Mouse (Mus musculus) right cerebral cortex, postnatal 4 days (tissue): ENCODE data around the gene Il1rapl2.
"Not testable (repeated sequence)": the region's sequence is repeated elsewhere in the genome, so short reads cannot be mapped to it uniquely, and the experiment has no call there.

Experiments
- DNase-seq: peaks from one replicate; pipeline ENCODE4 v3.0.0-alpha.2; 2022

Gene Il1rapl2

DNA sequence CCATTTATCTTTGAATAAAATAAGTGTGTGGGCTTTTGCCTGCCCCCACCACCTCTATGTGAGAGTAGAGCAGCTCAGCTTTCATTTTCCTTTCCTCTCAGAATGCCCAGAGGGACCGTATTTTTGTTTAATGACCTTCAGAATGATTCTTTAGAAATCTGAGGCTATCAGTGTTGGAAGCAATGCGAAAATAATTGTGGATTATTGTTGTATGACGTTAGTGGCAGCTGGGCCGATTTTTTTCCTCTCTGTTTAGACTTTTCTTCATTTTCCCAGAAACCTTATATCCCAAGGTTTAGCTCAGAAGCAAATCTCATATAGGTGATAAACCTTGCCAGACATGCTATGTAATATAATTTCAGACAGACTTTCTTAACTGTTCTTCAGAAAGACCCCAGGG, 664.2 kb downstream of the Il1rapl2 start:
- DNase-seq, result no peak

DNA sequence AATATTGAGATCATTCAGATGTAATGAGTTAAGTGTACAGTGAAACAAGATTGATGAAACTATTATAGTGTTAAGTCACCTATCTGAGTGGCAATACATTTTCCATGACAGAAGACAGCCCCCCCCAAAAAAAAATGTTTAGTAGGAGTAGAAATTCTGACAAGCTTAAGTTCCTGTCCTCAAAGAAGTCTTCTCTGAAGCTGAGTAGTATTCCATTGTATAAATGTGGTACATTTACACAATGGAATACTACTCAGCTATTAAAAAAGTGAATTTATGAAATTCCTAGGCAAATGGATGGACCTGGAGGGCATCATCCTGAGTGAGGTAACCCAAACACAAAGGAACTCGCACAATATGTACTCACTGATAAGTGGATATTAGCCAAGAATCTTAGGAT, 778.3 kb downstream of the Il1rapl2 start:
- DNase-seq, result not testable (repeated sequence)

DNA sequence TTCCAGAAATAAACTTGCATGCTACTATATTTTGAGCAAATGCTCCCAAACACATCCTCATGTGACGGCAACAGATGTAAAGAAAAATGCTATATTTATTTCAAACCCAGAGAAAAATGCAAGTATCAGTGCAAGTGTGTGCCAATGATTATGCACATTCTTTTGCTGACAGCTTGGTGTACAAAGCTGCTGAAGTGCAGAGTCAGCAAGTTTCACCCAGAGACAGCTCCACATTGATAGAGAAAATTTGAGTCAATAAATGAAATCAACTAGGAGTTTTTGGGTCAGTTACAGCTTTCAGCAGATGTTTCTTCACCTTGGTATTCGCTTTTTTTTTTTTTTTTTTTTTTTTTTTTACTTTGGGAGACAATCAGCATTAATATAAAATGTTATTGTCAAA, 863.4 kb downstream of the Il1rapl2 start:
- no peak for DNase-seq

DNA sequence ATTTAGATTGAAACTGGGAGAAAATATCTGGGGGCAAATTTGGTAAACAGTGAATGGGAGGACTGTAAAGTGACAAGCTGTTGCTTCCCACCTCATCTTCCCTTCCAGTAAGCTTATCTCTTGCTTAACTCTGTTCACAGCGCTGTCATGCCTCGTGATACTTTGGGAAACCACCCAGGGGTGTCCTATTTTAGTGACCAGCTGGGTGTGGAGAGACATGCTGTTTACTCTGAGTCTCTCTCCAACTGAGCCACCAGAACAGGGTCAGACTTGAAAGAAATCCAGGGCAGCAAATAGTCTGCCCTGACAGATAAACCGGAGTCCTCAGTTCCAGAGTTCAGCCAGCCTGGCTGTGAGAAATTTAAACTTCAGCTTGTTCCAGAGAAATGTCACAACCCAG, 867.5 kb downstream of the Il1rapl2 start:
- DNase-seq, result no peak

DNA sequence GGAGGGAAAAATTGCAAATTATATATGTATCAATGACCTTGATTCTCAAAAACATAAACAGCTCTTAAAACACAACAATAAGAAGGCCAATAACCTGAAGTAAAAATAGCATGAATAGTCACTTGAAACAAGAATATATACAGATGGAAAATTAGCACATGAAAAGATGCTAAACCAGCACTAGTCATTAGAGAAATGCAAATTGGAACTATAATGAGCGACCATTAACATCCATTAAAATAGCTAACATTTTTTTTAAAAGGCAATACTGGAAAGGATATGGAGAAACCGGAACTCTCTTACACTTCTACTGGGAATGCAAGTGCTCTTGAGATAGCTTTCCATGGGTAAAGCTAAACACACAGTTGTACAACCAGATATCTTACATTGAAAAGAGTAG, 879.4 kb downstream of the Il1rapl2 start:
- DNase-seq, result no peak

DNA sequence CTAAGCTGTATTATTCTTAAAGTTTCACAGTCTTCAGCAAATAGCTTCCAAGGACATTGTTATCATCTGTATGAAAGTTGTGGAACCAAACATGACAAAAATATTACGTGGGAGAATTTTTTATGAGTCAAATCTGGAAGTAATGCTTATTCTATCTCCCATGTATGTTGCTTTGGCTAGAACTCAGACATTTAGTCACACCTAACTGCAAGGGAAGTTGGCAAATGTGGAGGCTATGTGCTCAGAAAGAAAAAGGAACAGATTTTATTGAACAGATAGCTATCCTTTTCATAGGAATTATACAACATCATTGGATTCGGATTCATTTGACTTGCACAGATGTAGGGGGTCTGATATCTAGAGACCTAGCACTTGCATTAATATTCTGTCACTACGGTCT, 908.1 kb downstream of the Il1rapl2 start:
- no peak for DNase-seq

DNA sequence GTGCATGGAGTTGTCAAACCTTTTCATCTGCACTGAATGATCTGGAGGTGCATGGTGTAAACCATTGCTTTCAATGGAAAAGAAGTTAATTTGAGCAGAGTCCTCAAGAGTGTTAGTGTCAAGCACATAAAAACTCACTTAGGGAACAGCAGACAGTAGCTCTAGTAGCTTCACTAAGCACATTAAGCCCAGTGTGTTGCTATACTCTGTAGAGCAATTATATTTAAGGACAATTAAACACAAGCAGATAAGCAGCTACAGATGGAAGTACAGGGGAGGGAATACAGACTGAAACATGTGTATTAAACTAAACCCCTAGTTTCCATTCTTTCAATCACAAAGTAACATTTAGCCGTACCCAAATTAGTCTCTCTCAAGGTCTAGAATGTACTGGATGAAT, 930.1 kb downstream of the Il1rapl2 start:
- no peak for DNase-seq

DNA sequence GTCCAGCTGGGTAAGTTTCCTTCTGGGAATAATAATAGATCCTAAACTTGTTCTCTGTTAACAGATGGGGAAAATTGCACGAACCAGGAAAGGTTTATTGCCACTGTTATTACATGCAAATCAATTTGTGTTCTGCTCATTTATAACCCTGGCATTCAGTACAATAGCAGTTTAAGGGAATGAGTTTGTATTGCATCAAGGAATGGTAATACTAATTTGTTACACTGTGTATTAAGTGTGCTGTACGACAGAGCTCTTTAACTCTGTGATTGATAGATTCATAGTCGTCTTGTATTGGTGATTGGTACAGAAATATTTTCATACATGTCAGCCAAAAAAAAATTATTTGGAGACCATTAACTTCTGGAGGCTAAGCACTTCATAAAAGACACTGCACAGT, 934.6 kb downstream of the Il1rapl2 start:
- no peak for DNase-seq

DNA sequence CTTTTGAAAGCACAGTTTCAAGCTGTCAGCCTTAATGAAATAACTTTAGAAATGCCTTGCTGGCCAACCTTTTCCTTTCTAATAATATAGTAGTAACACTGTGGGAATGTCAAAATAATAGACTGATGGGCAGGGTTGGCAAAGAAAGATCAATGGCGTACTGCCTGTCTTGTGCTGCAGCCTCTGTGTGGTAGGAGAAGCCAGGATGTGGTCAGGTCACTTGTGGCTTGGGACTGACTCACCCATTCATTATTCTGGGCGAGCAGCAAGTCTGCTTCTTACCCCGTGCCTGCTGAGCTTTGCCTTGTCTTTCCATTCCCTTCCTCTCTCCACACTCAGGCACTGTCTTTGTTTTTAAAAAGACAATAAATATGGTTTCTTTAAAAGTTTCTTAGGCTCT, 1049.7 kb downstream of the Il1rapl2 start:
- DNase-seq, result no peak

DNA sequence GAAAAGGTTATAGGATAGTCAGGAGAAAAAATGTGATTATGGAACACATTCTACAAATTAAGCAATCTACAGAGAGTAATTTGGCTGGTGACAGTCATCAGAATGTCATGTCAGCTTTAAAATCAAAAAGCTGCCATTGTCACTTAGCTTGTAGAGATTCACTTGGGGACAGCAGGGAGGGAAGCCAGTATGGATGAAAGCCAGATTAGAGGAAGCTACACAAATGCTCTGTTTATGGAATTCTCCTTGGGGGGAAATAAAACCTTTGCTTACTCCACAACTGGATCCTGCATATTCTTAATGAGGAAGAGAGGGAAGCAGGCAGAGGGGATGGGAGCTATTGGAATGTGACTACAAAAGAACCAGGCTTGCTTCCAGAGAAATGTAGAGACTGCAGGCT, 1054.9 kb downstream of the Il1rapl2 start:
- DNase-seq, result no peak

DNA sequence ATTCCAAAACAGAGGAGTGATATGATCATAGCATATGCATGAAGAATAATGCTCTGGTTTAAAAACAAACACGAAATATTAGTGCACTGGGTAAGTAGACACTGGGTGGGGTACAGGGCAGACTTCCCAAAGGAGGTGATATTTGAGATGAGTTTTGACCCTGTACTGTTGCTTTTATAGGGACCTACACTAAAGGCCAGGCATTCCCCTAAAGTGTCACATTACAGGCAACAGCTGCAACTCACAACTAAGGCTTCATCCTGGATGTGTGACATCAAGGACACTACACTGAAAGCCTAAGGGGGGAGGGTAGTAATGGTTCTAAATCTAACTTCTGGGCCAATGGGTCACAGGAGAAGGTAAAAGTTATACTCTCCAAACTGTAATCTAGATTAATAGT, 1152.0 kb downstream of the Il1rapl2 start:
- DNase-seq, result no peak

DNA sequence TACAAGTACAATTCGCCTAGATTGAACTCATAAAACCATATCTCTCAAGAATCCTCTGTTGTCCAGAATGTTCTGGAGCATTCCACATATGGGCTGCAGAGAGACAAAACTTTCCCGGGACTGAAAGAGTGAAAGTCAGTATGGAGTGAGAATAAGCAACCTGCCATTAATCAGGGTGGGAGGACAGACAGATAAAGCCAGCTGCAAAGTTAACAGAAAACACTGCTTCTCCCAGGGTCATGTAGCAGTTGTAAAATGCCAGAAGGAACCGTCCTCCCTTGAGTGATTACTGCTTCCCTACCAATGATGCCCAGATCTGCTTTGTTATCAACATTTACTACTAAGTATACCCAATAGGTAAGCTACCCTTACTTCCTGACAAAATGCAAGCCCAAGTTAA, 1230.5 kb downstream of the Il1rapl2 start:
- no peak for DNase-seq

DNA sequence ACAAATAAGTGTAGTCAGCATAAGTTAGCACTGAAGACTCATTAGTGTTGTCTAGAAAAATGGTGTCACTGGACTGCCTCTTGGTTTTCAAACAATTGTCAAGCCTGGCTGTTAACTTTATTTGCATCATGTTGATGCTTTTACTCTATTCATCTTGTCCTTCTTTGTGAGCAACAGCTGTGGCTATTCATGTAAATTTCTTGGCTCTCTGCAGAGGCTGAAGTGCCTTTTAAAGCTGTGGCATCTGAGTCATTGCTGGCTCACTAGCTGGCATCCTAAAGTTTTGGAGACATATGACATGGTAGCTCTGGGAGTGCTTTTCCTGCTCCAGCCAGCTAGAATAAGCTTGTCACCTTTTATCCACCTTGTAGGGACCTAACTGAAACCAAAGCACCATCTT, 1261.5 kb downstream of the Il1rapl2 start:
- no peak for DNase-seq

DNA sequence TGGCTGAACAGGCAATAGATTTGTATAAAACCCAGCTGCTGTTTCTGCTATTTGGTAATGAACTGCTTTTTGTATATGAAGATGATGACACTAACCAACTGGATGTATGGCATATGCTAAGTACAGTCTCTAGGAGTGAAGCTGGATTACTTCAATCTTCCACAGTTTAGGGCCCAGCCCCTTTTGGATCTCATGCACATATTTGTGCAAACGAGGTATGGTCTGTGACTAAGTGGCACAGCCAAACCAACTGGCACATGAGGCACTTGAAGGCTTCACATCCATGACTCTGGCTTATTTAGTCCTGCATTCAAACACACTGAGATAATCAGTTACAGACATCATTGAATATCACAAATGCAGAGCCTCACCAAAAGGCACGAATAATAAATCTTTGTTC, 1263.5 kb downstream of the Il1rapl2 start:
- no peak for DNase-seq

DNA sequence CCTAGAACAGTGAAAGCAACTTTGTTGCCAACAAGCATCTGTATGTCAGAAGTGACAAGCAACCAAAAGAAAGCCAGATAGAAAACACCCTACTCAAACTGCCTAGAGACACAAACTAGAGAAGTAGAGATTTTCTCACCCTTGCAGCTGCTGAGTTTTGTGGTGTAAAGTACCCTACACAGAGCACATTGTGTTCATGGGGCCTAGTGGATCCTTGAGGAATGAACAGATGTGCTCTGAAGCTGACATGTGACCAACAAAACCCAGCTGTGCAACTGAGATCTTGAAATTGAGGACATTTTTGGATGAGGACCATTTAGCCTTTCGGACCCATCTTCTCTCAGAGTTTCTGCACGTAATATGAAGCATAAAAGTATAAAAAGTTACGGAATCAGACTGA, 1268.0 kb downstream of the Il1rapl2 start:
- no peak for DNase-seq
